Mouse (Mus musculus) forebrain, embryonic 13.5 days (tissue): ENCODE measurements at regions not wholly inside any gene's neighbourhood (a gene's known extent, or its start where the extent isn't known, plus 50 kb on each side); places are given as distances from the start of the nearest gene placed in this dataset.

Experiments
- ATAC-seq: fragments of 200-750 bp; cut with Nextera tagmentation; 2 replicates; pipeline ENCODE4 v1.8.0; 2017
- H3K27ac ChIP-seq: fragments of 300-500 bp; sonication (generic); 2 replicates; pipeline ENCODE4 v1.5.1; 2015; ENCODE audit warnings: inconsistent platforms, mild to moderate bottlenecking, moderate library complexity
- H3K27me3 ChIP-seq: fragments of 300-500 bp; sonication (generic); 2 replicates; pipeline ENCODE4 v1.6.1; 2015; ENCODE audit warnings: mild to moderate bottlenecking, inconsistent platforms
- H3K36me3 ChIP-seq: fragments of 300-500 bp; sonication (generic); 2 replicates; pipeline ENCODE4 v1.6.1; 2015; ENCODE audit warnings: mild to moderate bottlenecking, inconsistent platforms; ENCODE audit not compliant: poor library complexity, severe bottlenecking
- H3K4me1 ChIP-seq: fragments of 300-500 bp; sonication (generic); 2 replicates; pipeline ENCODE4 v1.6.1; 2015; ENCODE audit warnings: inconsistent platforms
- H3K4me2 ChIP-seq: fragments of 300-500 bp; sonication (generic); 2 replicates; pipeline ENCODE4 v1.6.1; 2015; ENCODE audit warnings: inconsistent platforms, mild to moderate bottlenecking, moderate library complexity
- H3K4me3 ChIP-seq: fragments of 300-500 bp; sonication (generic); 2 replicates; pipeline ENCODE4 v1.5.1; 2015; ENCODE audit warnings: mild to moderate bottlenecking, inconsistent platforms
- H3K9ac ChIP-seq: fragments of 300-500 bp; sonication (generic); 2 replicates; pipeline ENCODE4 v1.6.1; 2015; ENCODE audit warnings: mild to moderate bottlenecking, inconsistent platforms
- H3K9me3 ChIP-seq: fragments of 300-500 bp; sonication (generic); replicated peaks from 2 replicates; pipeline ENCODE4 v1.6.1; 2016; ENCODE audit warnings: inconsistent platforms
- WGBS: fragments of 180-500 bp; shearing (Covaris S2); methylation state at CpG from one replicate; pipeline ENCODE4 v1.1.7; 2015; 5-methylcytosine and 5-hydroxymethylcytosine counted together

- Histone ChIP-seq H3K4me2 (no peak overlapping the region), H3K36me3 (no peaks in the 10 kb centered on the region), H3K9me3 (no peaks in the 10 kb centered on the region), H3K27ac (no peak overlapping the region), H3K9ac (no peak overlapping the region), H3K27me3 (no peaks in the 10 kb centered on the region), H3K4me1 (no peaks in the 10 kb centered on the region), H3K4me3 (no peak overlapping the region)
- 12% methylated on average over 10 of the region's 10 CpGs for WGBS
- no peak for ATAC-seq
Observed at GRCm38 (mm10) chr4:152799392-152799791, 321.7 kb upstream of the Kcnab2 start.

GRCm38 (mm10) chr4:152788431-152788830, 310.8 kb upstream of the Kcnab2 start:
- Histone ChIP-seq H3K36me3 (no peaks in the 10 kb centered on the region), H3K27me3 (no peaks in the 10 kb centered on the region), H3K4me1 (peaks cover 11% of the 10 kb centered on the region), H3K4me3 (no peak overlapping the region), H3K27ac (no peak overlapping the region), H3K9ac (no peak overlapping the region), H3K4me2 (no peak overlapping the region), H3K9me3 (peaks cover 15% of the 10 kb centered on the region)
- no peak for ATAC-seq
- WGBS: 83% methylated on average over 7 of the region's 7 CpGs

- H3K36me3 ChIP-seq: no peaks in the 10 kb centered on the region
- no peaks in the 10 kb centered on the region for H3K27me3 ChIP-seq
- H3K9ac ChIP-seq: no peak overlapping the region
- peaks cover 11% of the 10 kb centered on the region for H3K4me1 ChIP-seq
- H3K9me3 ChIP-seq: no peaks in the 10 kb centered on the region
- ATAC-seq: peak; percentile 88
- H3K27ac ChIP-seq: peak overlapping the region; percentile 32; the same call in 1 of the 2 replicates
- no peak overlapping the region for H3K4me3 ChIP-seq
- WGBS: 49% methylated on average over 2 of the region's 2 CpGs
- no peak overlapping the region for H3K4me2 ChIP-seq
Observed at GRCm38 (mm10) chr4:152784972-152785371, 307.3 kb upstream of the Kcnab2 start.

GRCm38 (mm10) chr4:152779526-152779925, 301.9 kb upstream of the Kcnab2 start:
- no peaks in the 10 kb centered on the region for H3K36me3 ChIP-seq
- H3K9me3 ChIP-seq: no peaks in the 10 kb centered on the region
- peaks cover 2% of the 10 kb centered on the region for H3K4me1 ChIP-seq
- 91% methylated on average over 17 of the region's 17 CpGs for WGBS
- H3K27me3 ChIP-seq: no peaks in the 10 kb centered on the region
- no peak overlapping the region for H3K4me2 ChIP-seq
- H3K27ac ChIP-seq: no peak overlapping the region
- H3K9ac ChIP-seq: no peak overlapping the region
- H3K4me3 ChIP-seq: no peak overlapping the region
- ATAC-seq: no peak

DNA sequence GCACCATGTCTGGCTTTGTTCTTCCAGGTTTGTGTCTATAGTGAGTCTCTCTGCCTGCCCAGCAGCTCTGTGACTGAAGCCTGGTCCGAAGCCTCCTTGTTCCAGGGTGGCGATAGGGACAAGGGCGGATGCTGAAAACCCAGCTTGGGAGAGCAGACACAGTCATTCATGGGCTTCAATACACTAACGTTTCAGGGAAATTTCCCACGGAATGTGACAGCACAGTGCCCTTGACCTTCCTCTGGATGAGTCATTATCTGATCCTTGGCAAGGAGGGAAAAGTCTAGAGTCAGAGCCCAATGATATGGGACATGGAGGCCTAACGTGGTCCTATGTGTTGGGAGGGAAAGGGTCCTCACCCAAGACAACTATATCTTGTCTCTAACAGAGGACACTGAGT, 298.1 kb upstream of the Kcnab2 start:
- 84% methylated on average over 6 of the region's 6 CpGs for WGBS
- no peak overlapping the region for H3K4me2 ChIP-seq
- no peak overlapping the region for H3K27ac ChIP-seq
- H3K9ac ChIP-seq: no peak overlapping the region
- H3K9me3 ChIP-seq: no peaks in the 10 kb centered on the region
- no peak overlapping the region for H3K4me3 ChIP-seq
- H3K27me3 ChIP-seq: no peaks in the 10 kb centered on the region
- ATAC-seq: no peak
- no peaks in the 10 kb centered on the region for H3K36me3 ChIP-seq
- no peaks in the 10 kb centered on the region for H3K4me1 ChIP-seq

DNA sequence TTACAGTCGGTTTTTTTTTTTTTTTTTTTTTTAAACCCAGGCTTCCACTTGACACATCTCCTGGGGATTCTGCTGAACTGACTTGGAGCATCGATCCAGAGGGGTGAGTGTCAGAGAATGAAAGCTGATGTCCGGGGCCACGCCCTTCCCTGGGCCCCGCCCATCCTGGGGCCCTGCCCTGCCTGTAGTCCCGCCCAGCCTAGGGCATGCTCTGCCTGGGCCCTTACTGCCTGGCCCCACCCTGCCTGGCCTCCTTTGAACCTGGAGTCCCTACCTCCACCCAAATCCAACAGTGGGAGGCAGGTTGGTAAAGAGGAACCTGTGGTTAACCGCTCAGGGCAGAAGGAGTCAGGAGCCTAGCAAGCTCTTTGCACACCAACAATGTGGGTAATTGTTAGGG, 293.7 kb upstream of the Kcnab2 start:
- no peak overlapping the region for H3K27ac ChIP-seq
- WGBS: 81% methylated on average over 7 of the region's 7 CpGs
- ATAC-seq: no peak
- H3K4me3 ChIP-seq: no peak overlapping the region
- no peaks in the 10 kb centered on the region for H3K36me3 ChIP-seq
- H3K9me3 ChIP-seq: no peaks in the 10 kb centered on the region
- H3K27me3 ChIP-seq: no peaks in the 10 kb centered on the region
- no peaks in the 10 kb centered on the region for H3K4me1 ChIP-seq
- no peak overlapping the region for H3K9ac ChIP-seq
- no peak overlapping the region for H3K4me2 ChIP-seq

- ATAC-seq: no peak
- Histone ChIP-seq H3K4me1 (peaks cover 10% of the 10 kb centered on the region; the same call in 1 of the 2 replicates), H3K4me2 (no peak overlapping the region), H3K9ac (no peak overlapping the region), H3K27ac (no peak overlapping the region), H3K27me3 (no peaks in the 10 kb centered on the region), H3K4me3 (no peak overlapping the region), H3K9me3 (peaks cover 4% of the 10 kb centered on the region; the same call in 1 of the 2 replicates), H3K36me3 (no peaks in the 10 kb centered on the region)
- WGBS: 85% methylated on average over 5 of the region's 5 CpGs
Observed at GRCm38 (mm10) chr4:152767372-152767771, 289.7 kb upstream of the Kcnab2 start.

GRCm38 (mm10) chr4:152763116-152763515, 285.4 kb upstream of the Kcnab2 start:
- Histone ChIP-seq H3K9me3 (peaks cover 4% of the 10 kb centered on the region; the same call in 1 of the 2 replicates), H3K36me3 (no peaks in the 10 kb centered on the region), H3K4me1 (peaks cover 10% of the 10 kb centered on the region; the same call in 1 of the 2 replicates), H3K4me3 (no peak overlapping the region), H3K27ac (no peak overlapping the region), H3K27me3 (no peaks in the 10 kb centered on the region), H3K9ac (no peak overlapping the region), H3K4me2 (no peak overlapping the region)
- ATAC-seq: no peak
- WGBS: 28% methylated on average over 6 of the region's 6 CpGs

DNA sequence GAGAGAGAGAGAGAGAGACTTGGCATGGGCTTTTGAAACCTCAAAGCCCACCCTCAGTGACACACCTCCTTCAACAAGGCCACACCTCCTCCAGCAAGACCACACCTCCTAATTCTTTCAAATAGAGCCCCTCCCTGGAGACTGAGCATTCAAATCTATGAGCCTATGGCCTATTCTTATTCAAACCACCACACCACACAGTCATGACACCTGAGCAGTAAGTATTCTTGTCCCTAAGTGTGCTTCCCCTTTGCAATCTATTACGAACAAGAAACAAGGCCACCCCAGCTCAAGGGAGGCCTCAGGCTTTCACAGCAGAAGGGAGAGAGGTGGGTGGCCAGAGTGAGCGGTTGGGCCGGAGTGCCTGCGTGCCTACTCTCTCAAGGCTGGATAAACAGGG, 284.9 kb upstream of the Kcnab2 start:
- WGBS: 85% methylated on average over 4 of the region's 4 CpGs
- H3K9ac ChIP-seq: no peak overlapping the region
- no peaks in the 10 kb centered on the region for H3K27me3 ChIP-seq
- no peak for ATAC-seq
- H3K27ac ChIP-seq: no peak overlapping the region
- no peak overlapping the region for H3K4me3 ChIP-seq
- peaks cover 10% of the 10 kb centered on the region; the same call in 1 of the 2 replicates for H3K4me1 ChIP-seq
- no peak overlapping the region for H3K4me2 ChIP-seq
- no peaks in the 10 kb centered on the region for H3K36me3 ChIP-seq
- peaks cover 4% of the 10 kb centered on the region; the same call in 1 of the 2 replicates for H3K9me3 ChIP-seq

- H3K27me3 ChIP-seq: no peaks in the 10 kb centered on the region
- no peak overlapping the region for H3K4me3 ChIP-seq
- ATAC-seq: peak; percentile 43
- WGBS: 79% methylated on average over 5 of the region's 5 CpGs
- no peaks in the 10 kb centered on the region for H3K36me3 ChIP-seq
- peak overlapping the region; percentile 80 for H3K27ac ChIP-seq
- H3K9me3 ChIP-seq: 0 out of 2 replicates have a peak, but pooled peaks cover under 1% of the 10 kb centered on the region
- H3K9ac ChIP-seq: no peak overlapping the region
- no peak overlapping the region for H3K4me2 ChIP-seq
- peaks cover 19% of the 10 kb centered on the region for H3K4me1 ChIP-seq
Observed at GRCm38 (mm10) chr4:152757191-152757590, 279.5 kb upstream of the Kcnab2 start.

DNA sequence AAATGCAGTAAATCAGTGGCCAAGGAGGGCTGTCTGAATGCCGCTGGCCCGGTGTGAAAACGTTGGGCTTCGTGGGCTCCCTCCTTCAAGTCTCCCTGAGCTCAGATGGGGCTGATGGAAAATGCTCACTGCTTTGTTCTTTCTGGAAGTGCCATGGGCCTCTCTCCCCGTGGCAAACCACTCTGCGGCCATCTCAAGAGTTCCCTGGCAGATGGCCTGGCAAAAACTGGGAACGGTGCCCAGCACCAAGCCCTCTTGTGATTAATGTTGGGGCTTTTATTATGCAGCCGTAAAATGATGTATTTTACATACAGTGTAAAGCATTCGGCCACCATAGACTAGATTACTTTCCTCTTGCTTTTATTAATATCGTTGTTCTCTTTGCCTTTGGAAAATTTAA, 278.9 kb upstream of the Kcnab2 start:
- Histone ChIP-seq H3K4me3 (no peak overlapping the region), H3K4me1 (peaks cover 19% of the 10 kb centered on the region), H3K36me3 (no peaks in the 10 kb centered on the region), H3K27ac (peak overlapping the region; percentile 80), H3K9me3 (0 out of 2 replicates have a peak, but pooled peaks cover 4% of the 10 kb centered on the region), H3K9ac (no peak overlapping the region), H3K27me3 (no peaks in the 10 kb centered on the region), H3K4me2 (no peak overlapping the region)
- 44% methylated on average over 10 of the region's 10 CpGs for WGBS
- peak; percentile 75; the same call in 1 of the 2 replicates for ATAC-seq

DNA sequence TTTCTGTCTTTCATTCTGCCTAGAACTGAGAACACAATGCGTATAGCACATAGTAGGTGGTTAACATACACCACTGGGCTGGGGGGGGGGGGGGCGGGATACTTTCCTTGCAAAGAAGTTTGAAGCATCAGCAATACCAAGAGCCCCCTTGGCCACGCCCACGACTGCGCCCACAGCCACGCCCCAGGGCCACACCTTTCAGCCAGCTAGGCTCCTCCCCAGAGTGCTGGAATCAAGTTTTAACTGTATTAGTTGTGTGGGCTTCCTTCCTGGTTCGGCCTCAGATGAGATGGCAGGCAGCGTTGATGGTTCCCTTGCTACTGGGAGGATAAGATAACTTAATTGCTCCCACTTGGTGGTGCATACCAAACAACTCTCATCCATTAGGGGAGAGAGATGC, 278.1 kb upstream of the Kcnab2 start:
- Histone ChIP-seq H3K9me3 (0 out of 2 replicates have a peak, but pooled peaks cover 4% of the 10 kb centered on the region), H3K4me2 (no peak overlapping the region), H3K27me3 (no peaks in the 10 kb centered on the region), H3K4me3 (no peak overlapping the region), H3K9ac (no peak overlapping the region), H3K4me1 (peaks cover 19% of the 10 kb centered on the region), H3K36me3 (no peaks in the 10 kb centered on the region), H3K27ac (peak overlapping the region; percentile 80)
- WGBS: 91% methylated on average over 8 of the region's 8 CpGs
- no peak for ATAC-seq

DNA sequence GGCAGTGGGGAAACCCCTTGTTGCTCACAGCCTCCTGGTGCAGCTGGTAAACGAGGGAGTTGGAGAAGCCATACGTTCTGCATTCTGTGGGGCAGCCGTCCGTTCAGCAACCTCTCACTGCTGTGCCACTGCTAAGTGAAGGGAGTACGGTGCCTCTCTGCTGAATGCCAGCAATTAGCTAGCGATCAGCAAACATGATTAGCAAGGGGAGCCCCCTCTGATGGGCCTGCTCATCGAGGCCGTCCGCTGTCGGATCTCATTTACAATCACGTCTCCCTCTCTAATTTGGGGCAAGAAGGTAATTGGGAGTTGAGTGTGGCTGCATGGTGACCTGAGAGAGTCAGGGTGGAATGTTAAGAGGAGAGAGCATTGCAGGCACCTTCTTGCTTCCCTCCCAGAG, 266.7 kb upstream of the Kcnab2 start:
- WGBS: 7% methylated on average over 11 of the region's 11 CpGs
- ATAC-seq: 0 out of 2 replicates have a peak, but pooled peaks have one; percentile 19
- Histone ChIP-seq H3K4me3 (no peak overlapping the region), H3K4me1 (peaks cover 19% of the 10 kb centered on the region), H3K4me2 (peak overlapping the region; percentile 36), H3K27me3 (no peaks in the 10 kb centered on the region), H3K36me3 (no peaks in the 10 kb centered on the region), H3K9me3 (peaks cover 3% of the 10 kb centered on the region; the same call in 1 of the 2 replicates), H3K27ac (no peak overlapping the region), H3K9ac (peak overlapping the region; percentile 2; the same call in 1 of the 2 replicates)
